Mouse (Mus musculus) MEL (cell line): ENCODE results near the gene Exosc10.

Source experiments
- BHLHE40 ChIP-seq: IDR thresholded peaks from 2 replicates; pipeline ENCODE4 v1.6.1; 2012; ENCODE audit warnings: low read depth, mild to moderate bottlenecking, inconsistent platforms, low read length, improper control_type of control experiment, borderline replicate concordance
- CTCF ChIP-seq, 3 experiments: IDR thresholded peaks in 2 of 3; conservative IDR thresholded peaks in 1 of 3; 2 replicates each; pipeline ENCODE4 v1.5.1; 2011 to 2012; ENCODE audit warnings: low read length in 3 of 3, low read depth in 2 of 3, mild to moderate bottlenecking in 2 of 3, improper control_type of control experiment in 1 of 3, inconsistent platforms in 1 of 3, mixed read lengths in 1 of 3, moderate library complexity in 1 of 3; ENCODE audit not compliant: control insufficient read depth in 1 of 3, insufficient read depth in 1 of 3, poor library complexity in 1 of 3, severe bottlenecking in 1 of 3

DNA sequence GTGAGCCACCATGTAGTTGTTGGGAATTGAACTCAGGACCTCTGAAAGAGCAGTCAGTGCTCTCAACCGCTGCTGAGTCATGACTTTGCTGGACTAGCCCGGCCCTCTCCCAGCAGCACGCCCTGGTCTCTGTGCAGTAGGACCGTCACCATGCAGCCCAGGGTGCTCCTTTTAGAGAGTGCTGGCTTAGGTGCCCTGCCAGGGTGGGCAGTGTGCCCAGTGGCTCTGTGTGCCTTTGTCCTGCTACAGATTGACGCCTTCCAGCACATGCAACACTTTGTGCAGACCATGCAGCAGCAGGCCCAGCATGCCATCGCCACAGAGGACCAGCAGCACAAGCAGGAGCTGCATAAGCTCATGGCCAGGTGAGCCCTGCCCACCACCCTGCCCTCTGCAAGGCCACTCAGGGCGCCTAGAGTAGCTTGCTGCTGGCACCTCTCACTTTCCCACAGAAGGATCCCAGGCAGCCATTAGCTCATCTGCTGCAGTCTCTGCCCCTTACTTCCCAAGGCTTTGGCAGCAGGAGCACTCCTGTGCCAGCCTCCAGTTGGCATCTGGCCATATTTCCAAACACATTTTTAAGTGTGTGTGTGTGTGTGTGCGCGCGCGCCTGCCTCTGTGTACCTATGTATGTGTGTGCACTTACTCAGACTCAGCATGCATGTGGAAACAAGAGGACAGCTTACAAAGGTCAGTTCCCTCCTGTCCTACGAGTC lies 24.5 kb upstream of the Exosc10 start:
- TF ChIP-seq CTCF (IDR thresholded peaks at IDR 0.05 in 2 of 3, conservative IDR thresholded peaks at IDR 0.05 in 1 of 3; ENCODE audit: control insufficient read depth in 1 of 3, insufficient read depth in 1 of 3, low read depth in 2 of 3, low read length in 3 of 3, poor library complexity in 1 of 3, severe bottlenecking in 1 of 3) (no peak), BHLHE40 (no peak)
